Mouse (Mus musculus) MEL (cell line): ENCODE data around the gene Pcdh8.

Experiments
- BHLHE40 ChIP-seq: IDR thresholded peaks from 2 replicates; pipeline ENCODE4 v1.6.1; 2012; ENCODE audit warnings: low read depth, mild to moderate bottlenecking, inconsistent platforms, low read length, improper control_type of control experiment, borderline replicate concordance
- CHD1 ChIP-seq: IDR thresholded peaks from 2 replicates; pipeline ENCODE4 v1.6.1; 2012; ENCODE audit warnings: low read depth, mild to moderate bottlenecking, inconsistent platforms, low read length, improper control_type of control experiment
- CTCF ChIP-seq, 3 experiments: IDR thresholded peaks in 2 of 3; conservative IDR thresholded peaks in 1 of 3; 2 replicates each; pipeline ENCODE4 v1.5.1; 2011 to 2012; ENCODE audit warnings: low read length in 3 of 3, low read depth in 2 of 3, mild to moderate bottlenecking in 2 of 3, improper control_type of control experiment in 1 of 3, inconsistent platforms in 1 of 3, mixed read lengths in 1 of 3, moderate library complexity in 1 of 3; ENCODE audit not compliant: control insufficient read depth in 1 of 3, insufficient read depth in 1 of 3, poor library complexity in 1 of 3, severe bottlenecking in 1 of 3
- EP300 ChIP-seq, 2 experiments: IDR thresholded peaks; 2 replicates each; pipeline ENCODE4 v1.6.1; 2011; ENCODE audit warnings: improper control_type of control experiment in 2 of 2, low read length in 2 of 2, low read depth in 1 of 2, mild to moderate bottlenecking in 1 of 2
- JUND ChIP-seq: IDR thresholded peaks from 2 replicates; pipeline ENCODE4 v1.6.1; 2011; ENCODE audit warnings: low read depth, mild to moderate bottlenecking, improper control_type of control experiment, low read length
- MAFK ChIP-seq: IDR thresholded peaks from 2 replicates; pipeline ENCODE4 v1.6.1; 2011; ENCODE audit warnings: low read depth, mild to moderate bottlenecking, low read length, improper control_type of control experiment, borderline replicate concordance
- MXI1 ChIP-seq: IDR thresholded peaks from 2 replicates; pipeline ENCODE4 v1.6.1; 2011; ENCODE audit warnings: mild to moderate bottlenecking, low read depth, low read length, improper control_type of control experiment
- POLR2A ChIP-seq, 2 experiments: IDR thresholded peaks; 2 replicates each; pipeline ENCODE4 v1.6.1; 2011 to 2012; ENCODE audit warnings: low read length in 2 of 2, mild to moderate bottlenecking in 2 of 2, control low read depth in 1 of 2, improper control_type of control experiment in 1 of 2, low read depth in 1 of 2, moderate library complexity in 1 of 2; ENCODE audit not compliant: control insufficient read depth in 1 of 2, insufficient read depth in 1 of 2, poor library complexity in 1 of 2
- TAL1 ChIP-seq: IDR thresholded peaks from 2 replicates; pipeline ENCODE4 v1.6.1; 2012; ENCODE audit warnings: mild to moderate bottlenecking, inconsistent platforms, low read length, moderate library complexity, mixed read lengths
- TBP ChIP-seq: IDR thresholded peaks from 2 replicates; pipeline ENCODE4 v1.8.0; 2011; ENCODE audit warnings: low read depth, low read length, improper control_type of control experiment
- ZKSCAN1 ChIP-seq: IDR thresholded peaks from 2 replicates; pipeline ENCODE4 v1.6.1; 2012; ENCODE audit warnings: low read depth, mild to moderate bottlenecking, inconsistent platforms, low read length, improper control_type of control experiment, moderate library complexity
- ZNF384 ChIP-seq: IDR thresholded peaks from 2 replicates; pipeline ENCODE4 v1.6.1; 2012; ENCODE audit warnings: low read depth, mild to moderate bottlenecking, inconsistent platforms, low read length, improper control_type of control experiment

DNA sequence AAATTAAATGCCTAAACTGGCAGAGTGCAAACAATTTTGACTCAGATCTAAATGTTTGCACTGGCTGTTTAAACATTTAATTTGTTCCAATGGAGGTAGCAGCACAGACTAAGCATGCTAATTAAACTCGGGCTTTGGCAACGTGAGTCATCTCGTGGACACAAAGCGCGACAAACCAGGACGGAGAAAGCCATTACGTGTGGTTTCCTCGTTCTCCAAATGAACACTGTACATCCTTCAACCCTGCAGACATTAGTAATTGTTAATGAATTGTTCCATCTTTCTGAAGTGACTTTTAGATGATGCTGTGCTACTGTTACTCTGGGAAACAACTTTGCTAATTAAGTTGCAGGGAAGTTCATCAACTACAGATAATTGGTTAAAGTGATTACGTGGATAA lies 32.7 kb downstream of the Pcdh8 start:
- no peak for TF ChIP-seq EP300 (IDR thresholded peaks at IDR 0.05; ENCODE audit: low read depth in 1 of 2, low read length in 2 of 2)
- TF ChIP-seq TBP, result no peak
- TF ChIP-seq CTCF (IDR thresholded peaks at IDR 0.05 in 2 of 3, conservative IDR thresholded peaks at IDR 0.05 in 1 of 3; ENCODE audit: control insufficient read depth in 1 of 3, insufficient read depth in 1 of 3, low read depth in 2 of 3, low read length in 3 of 3, poor library complexity in 1 of 3, severe bottlenecking in 1 of 3), result no peak
- TF ChIP-seq POLR2A (IDR thresholded peaks at IDR 0.05; ENCODE audit: control insufficient read depth in 1 of 2, insufficient read depth in 1 of 2, low read depth in 1 of 2, low read length in 2 of 2, poor library complexity in 1 of 2), result no peak
- TF ChIP-seq ZNF384, result no peak
- TF ChIP-seq MXI1, result no peak
- TF ChIP-seq BHLHE40, result no peak
- TF ChIP-seq CHD1, result no peak
- no peak for TF ChIP-seq ZKSCAN1
- TF ChIP-seq MAFK, result no peak
- TF ChIP-seq JUND, result no peak
- no peak for TF ChIP-seq TAL1
